Mouse (Mus musculus) adrenal gland, postnatal 4 days (tissue): Measurements from ENCODE around the gene Usp30. TPM values are rescaled to one million over a fixed set of nuclear protein-coding genes. Genes with fewer than 3 reads are reported as not detected.

Source experiments
- DNase-seq, 2 experiments: peaks; one replicate each; pipeline ENCODE4 v3.0.0; 2021 to 2022; ENCODE audit warnings: low spot score in 2 of 2, mixed read lengths in 2 of 2
- total RNA-seq, 2 experiments: library from RNA; stranded (reverse); gene quantifications; 2 replicates each; pipeline ENCODE4 v1.2.3; 2021

Usp30 gene
- total RNA-seq, 2 experiments from 2014 or later: 40.3 to 41.2 TPM

GRCm38 (mm10) chr5:114063958-114064357, 1.3 kb upstream of the Usp30 start:
- no peak for DNase-seq

GRCm38 (mm10) chr5:114066601-114067000, 1.3 kb downstream of the Usp30 start:
- DNase-seq: no peak

- DNase-seq: no peak
Measured at GRCm38 (mm10) chr5:114067543-114067942, 2.3 kb downstream of the Usp30 start.

GRCm38 (mm10) chr5:114067982-114068381, 2.7 kb downstream of the Usp30 start:
- no peak for DNase-seq

- no peak for DNase-seq
Measured at GRCm38 (mm10) chr5:114070858-114071257, 5.6 kb downstream of the Usp30 start.

- DNase-seq: no peak
Measured at GRCm38 (mm10) chr5:114072262-114072661, 7.0 kb downstream of the Usp30 start.

GRCm38 (mm10) chr5:114077009-114077408, 11.7 kb downstream of the Usp30 start:
- no peak for DNase-seq

GRCm38 (mm10) chr5:114085501-114085900, 20.2 kb downstream of the Usp30 start:
- no peak for DNase-seq

GRCm38 (mm10) chr5:114087875-114088480, 22.7 kb downstream of the Usp30 start:
- DNase-seq: no peak

- no peak for DNase-seq
Measured at GRCm38 (mm10) chr5:114090421-114091013, 25.3 kb downstream of the Usp30 start.

GRCm38 (mm10) chr5:114091057-114091807, 26.0 kb downstream of the Usp30 start, which contains the start of gene Svop:
Gene Svop, minus strand, starts transcription at chr5:114091570.
- DNase-seq: peak; percentile 59 to 60

GRCm38 (mm10) chr5:114099709-114100389, 34.6 kb downstream of the Usp30 start:
- DNase-seq: peak; percentile 82 to 85

- DNase-seq: no peak
Measured at GRCm38 (mm10) chr5:114100390-114101099, 35.3 kb downstream of the Usp30 start.

- DNase-seq: no peak
Measured at GRCm38 (mm10) chr5:114101873-114102272, 36.6 kb downstream of the Usp30 start.

- DNase-seq: no peak
Measured at GRCm38 (mm10) chr5:114102807-114103206, 37.5 kb downstream of the Usp30 start.

- no peak for DNase-seq
Measured at GRCm38 (mm10) chr5:114106391-114106935, 41.2 kb downstream of the Usp30 start.

GRCm38 (mm10) chr5:114113334-114113733, 48.1 kb downstream of the Usp30 start:
- no peak for DNase-seq

- DNase-seq: no peak
Measured at GRCm38 (mm10) chr5:114115030-114115429, 49.8 kb downstream of the Usp30 start.

GRCm38 (mm10) chr5:114116586-114116985, 51.3 kb downstream of the Usp30 start:
- no peak for DNase-seq

- no peak for DNase-seq
Measured at GRCm38 (mm10) chr5:114119806-114120205, 54.5 kb downstream of the Usp30 start.

- no peak for DNase-seq
Measured at GRCm38 (mm10) chr5:114126008-114126407, 60.7 kb downstream of the Usp30 start.
